ENCODE assay signal across 32 mouse cellular contexts in the genomic region with DNA sequence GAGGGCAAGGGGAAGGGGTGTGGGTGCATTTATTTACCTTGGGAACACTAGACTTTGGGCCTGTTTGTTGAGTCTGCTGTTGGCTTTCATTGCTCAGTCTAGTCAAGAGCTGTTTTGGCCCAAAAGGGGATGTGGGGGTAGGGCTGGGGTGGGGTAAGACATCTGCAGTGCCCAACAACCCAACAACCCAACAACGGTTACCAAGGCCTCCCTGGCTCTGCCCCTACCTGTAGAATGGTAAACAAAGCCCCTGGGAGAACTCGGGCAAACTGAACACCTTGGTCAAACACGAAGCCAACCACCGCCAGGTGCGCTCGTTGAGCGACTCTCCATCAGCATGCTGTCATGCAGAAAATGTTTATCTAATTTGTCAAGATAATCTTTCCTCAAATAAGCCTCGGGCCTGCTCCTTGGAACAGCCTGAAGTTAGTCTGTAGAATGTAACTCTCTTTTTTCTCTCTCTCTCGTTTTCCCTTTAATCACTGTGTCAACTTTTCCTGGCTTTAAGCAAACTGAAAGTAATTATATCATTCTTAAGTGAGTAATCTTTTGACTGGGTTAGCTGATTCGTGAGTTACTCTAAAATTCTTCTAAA.
DNase-seq lines count a peak whose midpoint lies in the region; ATAC-seq and TF ChIP-seq lines count a peak whose summit lies in the region.
"Had no signal": no experiment of that assay in that cellular context is flagged by ENCODE, and none has a peak within 500 bp of the region (broad histone marks: within the 10 kb centered on the region; RNA-seq: fewer than 3 reads in every experiment).

No protein-coding gene starts in this region.

- 0 out of 2 replicates have a peak, but pooled peaks cover 5% of the 10 kb centered on the region for H3K27me3 ChIP-seq in embryonic facial prominence, embryonic 10.5 days (replicated peaks; ENCODE audit: low read depth, poor library complexity, severe bottlenecking)
- H3K27me3 ChIP-seq in embryonic facial prominence, embryonic 15.5 days = no peaks in the 10 kb centered on the region
- H3K27me3 ChIP-seq in lung, embryonic 15.5 days = no peaks in the 10 kb centered on the region
- no peaks in the 10 kb centered on the region for H3K27me3 ChIP-seq in forebrain, postnatal 0 days (ENCODE audit: insufficient read depth, low read length)
- H3K27me3 ChIP-seq: CH12.LX; embryonic facial prominence, embryonic 13.5 days; forebrain, embryonic 15.5 days; heart, embryonic 12.5 days; limb, embryonic 13.5 days; megakaryocyte, embryonic 14.5 days had no signal

- H3K4me1 ChIP-seq in embryonic facial prominence, embryonic 10.5 days = no peaks in the 10 kb centered on the region
- H3K4me1 ChIP-seq in embryonic facial prominence, embryonic 15.5 days = no peaks in the 10 kb centered on the region
- H3K4me1 ChIP-seq in lung, embryonic 15.5 days = 0 out of 2 replicates have a peak, but pooled peaks cover 3% of the 10 kb centered on the region
- H3K4me1 ChIP-seq in forebrain, postnatal 0 days (ENCODE audit: insufficient read depth) = peaks cover 3% of the 10 kb centered on the region; the same call in 1 of the 2 replicates
- H3K4me1 ChIP-seq: embryonic facial prominence, embryonic 13.5 days; forebrain, embryonic 15.5 days; heart, embryonic 12.5 days; limb, embryonic 13.5 days; megakaryocyte, embryonic 14.5 days had no signal

- no peak for TF ChIP-seq CTCF in forebrain, postnatal 0 days (IDR thresholded peaks at IDR 0.05; ENCODE audit: low read depth)

- H3K9me3 ChIP-seq in embryonic facial prominence, embryonic 10.5 days = no peaks in the 10 kb centered on the region
- H3K9me3 ChIP-seq in embryonic facial prominence, embryonic 15.5 days (replicated peaks) = no peaks in the 10 kb centered on the region
- H3K9me3 ChIP-seq in lung, embryonic 15.5 days = no peaks in the 10 kb centered on the region
- no peaks in the 10 kb centered on the region for H3K9me3 ChIP-seq in forebrain, postnatal 0 days (ENCODE audit: low read length)
- H3K9me3 ChIP-seq: embryonic facial prominence, embryonic 13.5 days; forebrain, embryonic 15.5 days; heart, embryonic 12.5 days; hindbrain, embryonic 10.5 days; limb, embryonic 13.5 days had no signal

- peak; percentile 47 for ATAC-seq in embryonic facial prominence, embryonic 15.5 days (ENCODE audit: insufficient number of reproducible peaks, low FRiP score, low TSS enrichment, low read depth)
- ATAC-seq in lung, embryonic 15.5 days (ENCODE audit: borderline replicate concordance, extremely low read depth, low FRiP score, low TSS enrichment) = peak; percentile 71
- ATAC-seq in forebrain, postnatal 0 days = no peak
- ATAC-seq in erythroid progenitor cell, adult 5-6 weeks (replicated peaks; ENCODE audit: low FRiP score, poor library complexity, severe bottlenecking) = no peak
- ATAC-seq: forebrain, embryonic 15.5 days; hindbrain, embryonic 16.5 days had no signal

- no peak overlapping the region for H3K4me3 ChIP-seq in embryonic facial prominence, embryonic 10.5 days
- no peak overlapping the region for H3K4me3 ChIP-seq in embryonic facial prominence, embryonic 15.5 days (replicated peaks)
- H3K4me3 ChIP-seq in lung, embryonic 15.5 days = no peak overlapping the region
- H3K4me3 ChIP-seq in forebrain, postnatal 0 days (ENCODE audit: low read depth, low read length) = no peak overlapping the region
- H3K4me3 ChIP-seq: embryonic facial prominence, embryonic 13.5 days; forebrain, embryonic 15.5 days; heart, embryonic 12.5 days; hindbrain, embryonic 10.5 days; limb, embryonic 13.5 days; megakaryocyte, embryonic 14.5 days had no signal

- no peak overlapping the region for H3K4me2 ChIP-seq in embryonic facial prominence, embryonic 15.5 days (replicated peaks)
- no peak overlapping the region for H3K4me2 ChIP-seq in lung, embryonic 15.5 days
- H3K4me2 ChIP-seq in forebrain, postnatal 0 days (ENCODE audit: low read depth) = no peak overlapping the region
- H3K4me2 ChIP-seq: embryonic facial prominence, embryonic 13.5 days; forebrain, embryonic 15.5 days; heart, embryonic 12.5 days; limb, embryonic 13.5 days had no signal

- no peaks in the 10 kb centered on the region for H3K36me3 ChIP-seq in embryonic facial prominence, embryonic 10.5 days (replicated peaks)
- no peaks in the 10 kb centered on the region for H3K36me3 ChIP-seq in embryonic facial prominence, embryonic 15.5 days
- H3K36me3 ChIP-seq in lung, embryonic 15.5 days = no peaks in the 10 kb centered on the region
- no peaks in the 10 kb centered on the region for H3K36me3 ChIP-seq in forebrain, postnatal 0 days (ENCODE audit: insufficient read depth)
- H3K36me3 ChIP-seq: embryonic facial prominence, embryonic 13.5 days; forebrain, embryonic 15.5 days; G1E; heart, embryonic 12.5 days; hindbrain, embryonic 10.5 days; limb, embryonic 13.5 days had no signal

- no peak overlapping the region for H3K27ac ChIP-seq in embryonic facial prominence, embryonic 10.5 days (replicated peaks)
- no peak overlapping the region for H3K27ac ChIP-seq in embryonic facial prominence, embryonic 15.5 days (replicated peaks)
- H3K27ac ChIP-seq in lung, embryonic 15.5 days = peak overlapping the region; percentile 70
- no peak overlapping the region for H3K27ac ChIP-seq in forebrain, postnatal 0 days (ENCODE audit: low read depth, low read length)
- H3K27ac ChIP-seq: embryonic facial prominence, embryonic 13.5 days; forebrain, embryonic 15.5 days; hindbrain, embryonic 10.5 days; kidney, postnatal 0 days; limb, embryonic 13.5 days; liver, embryonic 14.5 days had no signal

- H3K9ac ChIP-seq in embryonic facial prominence, embryonic 15.5 days = no peak overlapping the region
- no peak overlapping the region for H3K9ac ChIP-seq in lung, embryonic 15.5 days
- H3K9ac ChIP-seq in forebrain, postnatal 0 days = no peak overlapping the region
- H3K9ac ChIP-seq: embryonic facial prominence, embryonic 13.5 days; forebrain, embryonic 15.5 days; heart, embryonic 12.5 days; limb, embryonic 13.5 days; liver, embryonic 14.5 days had no signal

- WGBS in embryonic facial prominence, embryonic 10.5 days = 76% methylated on average over 10 of the region's 10 CpGs
- WGBS in embryonic facial prominence, embryonic 15.5 days = 63% methylated on average over 10 of the region's 10 CpGs
- WGBS in lung, embryonic 15.5 days = 37% methylated on average over 10 of the region's 10 CpGs
- WGBS in forebrain, postnatal 0 days = 76% methylated on average over 10 of the region's 10 CpGs

- DNase-seq in embryonic facial prominence, embryonic 10.5 days (ENCODE audit: low spot score) = peak; percentile 22
- peak; percentile 67 for DNase-seq in lung, postnatal 36 days
- DNase-seq in layer of hippocampus, postnatal 25 days (ENCODE audit: extremely low spot score in 1 of 2, low spot score in 1 of 2) = no peak
- no peak for DNase-seq in gastrocnemius, postnatal 4 days (ENCODE audit: low spot score in 2 of 2)
- DNase-seq in forebrain, postnatal 0 days = no peak
- DNase-seq: adrenal gland, adult 2 months; B cell, adult 2 months; cerebellum, adult 11 months; cerebellum, adult 9-11 months; gastrocnemius, postnatal 14 days; heart, adult 18-20 months; heart, postnatal 10 days; kidney, adult 18-20 months; midbrain, embryonic 14.5 days; retina, postnatal 1 day; right cerebral cortex, postnatal 25 days; spleen, adult 18-20 months; thymus, adult 2 months had no signal

Comparison
In these comparisons a context has a peak if more than half of its experiments do, and no peak if none do; other contexts are left out.
1. DNase-seq: peak in embryonic facial prominence, embryonic 10.5 days (single experiment) and lung, postnatal 36 days (single experiment); none in layer of hippocampus, postnatal 25 days (0 of 2), gastrocnemius, postnatal 4 days (0 of 2) and forebrain, postnatal 0 days (single experiment).
2. ATAC-seq: peak in embryonic facial prominence, embryonic 15.5 days (single experiment) and lung, embryonic 15.5 days (single experiment); none in forebrain, postnatal 0 days (single experiment) and erythroid progenitor cell, adult 5-6 weeks (single experiment).